Mouse (Mus musculus): ENCODE data around the gene Olfr918.

Gene Olfr918

GRCm38 (mm10) chr9:38674501-38674900 lies at the start of gene Olfr918:
Gene Olfr918, minus strand, starts transcription at chr9:38674601.
- no peak for DNase-seq (ENCODE audit: low read depth, low spot score)

DNA sequence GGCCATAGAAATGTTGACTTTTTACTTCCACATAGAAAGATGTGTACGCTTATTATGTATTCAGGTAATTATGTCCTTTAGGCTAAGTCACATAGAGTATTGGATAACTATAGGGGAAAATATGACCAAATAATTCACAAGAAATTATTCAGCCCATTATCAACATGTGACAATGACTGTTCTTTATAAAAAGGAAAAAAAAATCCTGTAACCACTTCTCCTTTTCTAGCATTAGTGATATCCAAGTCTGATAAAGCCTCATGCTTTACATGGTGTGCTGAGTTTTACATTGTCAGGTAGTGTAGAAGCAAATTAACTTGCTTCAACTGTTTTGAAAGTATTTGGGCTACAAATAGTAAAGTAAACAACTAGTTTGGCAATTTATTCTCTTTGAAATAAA lies 49.6 kb upstream of the Olfr918 start:
- no peak for DNase-seq (ENCODE audit: low read depth, low spot score)

GRCm38 (mm10) chr9:38718927-38719441 lies 44.6 kb upstream of the Olfr918 start:
- DNase-seq (ENCODE audit: low read depth, low spot score) = no peak

DNA sequence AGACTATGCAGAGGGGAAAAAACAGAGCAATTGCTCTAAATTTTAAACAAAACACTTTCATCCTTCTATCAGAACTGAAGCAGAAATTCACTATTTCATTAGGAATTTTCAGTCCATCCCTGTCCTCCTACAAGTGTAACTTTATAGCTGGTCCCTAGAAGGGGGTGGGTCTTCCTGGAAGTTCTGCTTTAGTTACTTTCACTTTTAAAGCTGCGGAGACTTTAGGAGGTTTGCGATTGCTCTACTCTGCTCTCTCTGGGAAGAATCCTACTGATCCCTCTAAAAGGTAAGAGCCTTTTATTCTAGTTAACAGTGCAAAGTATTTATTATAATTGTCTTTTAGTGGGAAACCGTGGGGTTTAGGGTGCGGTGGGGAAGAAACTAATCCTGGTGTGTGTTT lies 43.7 kb upstream of the Olfr918 start, which contains the start of gene Vwa5a:
Vwa5a (plus strand) TSS at position 167 of the 400 bp plus-strand sequence.
- no peak for DNase-seq (ENCODE audit: low read depth, low spot score)

GRCm38 (mm10) chr9:38672887-38673286 lies 1.5 kb downstream of the Olfr918 start:
- no peak for DNase-seq (ENCODE audit: low read depth, low spot score)

DNA sequence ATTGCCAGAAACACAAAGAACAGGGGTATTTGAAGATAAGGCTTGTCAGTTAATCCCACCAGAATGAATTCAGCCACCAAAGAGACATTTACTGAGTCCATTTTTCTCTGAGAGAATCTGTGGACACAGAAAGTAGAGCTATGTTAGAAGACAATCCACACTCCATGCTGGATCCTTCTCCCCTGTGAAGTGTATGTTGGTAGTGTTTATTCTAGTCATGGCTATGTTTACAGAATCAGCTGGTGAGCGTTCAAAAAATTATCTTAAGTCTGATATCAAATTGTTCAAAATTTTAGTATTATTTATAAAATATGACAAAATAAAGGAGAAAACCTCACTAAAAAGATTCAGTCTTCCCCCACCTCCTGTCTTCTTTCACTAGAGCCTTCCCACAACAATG lies 8.7 kb downstream of the Olfr918 start, which contains the start of gene Olfr917:
Olfr917 (minus strand) TSS at position 101 of the 400 bp plus-strand sequence.
- DNase-seq (ENCODE audit: low read depth, low spot score) = no peak

GRCm38 (mm10) chr9:38659775-38660174 lies 14.6 kb downstream of the Olfr918 start, which contains the start of gene Olfr916:
Gene Olfr916, minus strand, starts transcription at chr9:38659875.
- DNase-seq (ENCODE audit: low read depth, low spot score) = no peak

- DNase-seq (ENCODE audit: low read depth, low spot score) = no peak
Measured at GRCm38 (mm10) chr9:38632406-38632805, 42.0 kb downstream of the Olfr918 start.

Measured in brain, embryonic 18.5 days (tissue).